Mouse (Mus musculus): ENCODE data around the gene Hddc2.

DNA sequence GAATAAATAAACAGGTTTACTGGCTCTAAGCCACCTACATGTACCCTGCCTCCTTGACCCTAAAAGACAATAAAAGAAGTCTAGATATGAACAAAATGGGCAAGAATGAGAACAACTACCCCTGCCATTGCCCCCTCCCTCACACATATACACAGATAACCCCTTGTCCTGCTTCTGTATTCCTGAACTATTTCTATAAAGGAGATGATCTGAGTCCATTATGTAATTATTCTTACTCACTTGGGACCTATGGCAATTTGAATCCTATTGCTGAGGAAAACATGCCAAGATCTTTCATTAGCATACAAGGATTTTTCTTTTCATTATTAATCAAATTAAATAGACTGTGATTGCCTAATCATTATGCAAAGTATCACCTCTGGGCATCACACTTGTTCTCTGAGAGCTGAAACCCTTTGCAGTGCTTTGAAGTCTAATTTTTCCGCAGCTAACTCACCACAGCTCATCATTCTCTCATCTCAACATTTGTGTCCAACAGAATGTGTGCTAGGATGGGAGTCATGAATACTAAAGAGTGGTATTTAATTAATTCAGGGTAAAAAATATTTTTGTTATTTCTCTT, 39.8 kb downstream of the Hddc2 start:
- TF ChIP-seq CTCF (IDR thresholded peaks at IDR 0.05; ENCODE audit: extremely low read depth, insufficient read depth, low read length) (no peak), POLR2A (IDR thresholded peaks at IDR 0.05; ENCODE audit: extremely low read depth, insufficient read depth, low read length) (no peak)
